Mouse (Mus musculus) ovary, adult 18-20 months (tissue): ENCODE results near the gene Angptl2.

Experiments used
- DNase-seq: peaks from one replicate; pipeline ENCODE4 v3.0.0; 2022; ENCODE audit warnings: low spot score, mixed read lengths

Angptl2 gene

GRCm38 (mm10) chr2:33270569-33270968, 54.7 kb downstream of the Angptl2 start:
- DNase-seq: no peak

GRCm38 (mm10) chr2:33271511-33271910, 55.6 kb downstream of the Angptl2 start:
- DNase-seq: peak; percentile 49

DNA sequence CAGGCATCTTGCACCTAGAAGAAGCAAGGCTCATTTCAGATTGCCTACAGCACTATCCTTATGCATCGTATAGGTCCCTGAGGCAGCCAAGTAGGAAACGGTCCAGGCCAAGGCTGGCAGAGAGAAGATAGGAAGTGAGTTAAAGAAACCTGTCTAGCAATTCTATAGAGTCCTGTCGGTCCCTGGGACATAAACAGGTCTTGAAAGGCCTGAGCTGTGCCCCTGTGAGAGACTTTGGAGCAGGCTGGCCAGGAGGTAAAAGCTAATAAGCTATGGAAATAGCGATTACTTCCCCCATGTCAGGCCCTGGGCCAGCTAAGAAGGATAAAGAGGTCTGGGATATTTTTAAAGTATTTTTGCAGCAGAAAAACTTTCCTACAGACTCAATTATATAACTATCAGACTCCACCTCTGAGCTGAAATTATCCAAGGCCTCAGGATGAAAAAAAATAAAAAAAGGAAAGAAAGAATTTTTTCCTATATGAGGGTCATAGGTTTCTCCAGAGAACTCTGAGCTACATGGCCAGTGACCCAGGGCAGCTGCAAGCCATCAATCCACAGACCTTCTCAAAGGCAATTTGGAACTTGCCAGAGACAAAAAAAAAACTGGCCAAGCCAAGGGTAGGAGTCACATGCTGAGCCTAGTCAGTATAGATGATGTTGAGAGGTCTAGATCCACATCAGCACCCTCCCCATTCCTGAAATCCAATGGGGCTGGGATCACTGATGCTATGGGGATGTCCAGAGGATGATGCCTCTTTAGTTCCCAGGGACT, 57.0 kb downstream of the Angptl2 start:
- no peak for DNase-seq

DNA sequence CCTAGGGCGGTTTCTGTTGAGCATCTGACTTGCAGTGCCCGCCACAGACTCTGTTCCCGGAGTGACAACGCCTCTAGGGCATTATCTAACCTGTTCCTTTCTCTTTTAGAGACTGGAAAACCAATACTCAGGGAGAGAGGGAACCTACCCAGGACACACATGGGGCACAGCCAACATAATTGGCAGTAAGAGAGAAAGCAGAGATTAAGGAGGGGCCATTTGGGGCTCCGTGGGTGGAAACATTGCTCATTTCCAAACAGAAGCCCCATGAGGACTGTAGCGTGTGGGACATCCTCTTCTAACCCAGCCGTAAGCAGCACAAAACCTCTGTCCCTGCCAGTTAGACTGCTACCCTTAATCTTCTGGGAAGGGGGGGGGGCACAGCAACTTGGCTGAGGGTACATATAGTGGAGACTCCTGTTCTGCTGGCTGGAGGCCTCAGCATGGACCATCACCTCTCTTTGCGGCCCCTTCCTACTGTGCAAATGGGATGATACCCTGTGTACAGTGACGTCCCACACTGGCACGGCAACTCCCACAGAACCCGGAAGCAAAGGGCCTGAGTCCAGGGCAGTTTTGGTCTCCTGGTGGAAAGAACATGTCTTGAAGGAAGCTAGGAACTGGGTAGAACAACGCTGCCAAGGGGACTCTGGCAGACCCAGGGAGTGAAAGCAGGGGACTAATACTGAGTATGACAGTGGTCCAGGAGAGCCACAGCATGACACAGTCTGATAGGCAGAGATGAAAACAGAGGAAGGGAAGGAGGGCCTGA, 59.0 kb downstream of the Angptl2 start:
- DNase-seq: no peak

DNA sequence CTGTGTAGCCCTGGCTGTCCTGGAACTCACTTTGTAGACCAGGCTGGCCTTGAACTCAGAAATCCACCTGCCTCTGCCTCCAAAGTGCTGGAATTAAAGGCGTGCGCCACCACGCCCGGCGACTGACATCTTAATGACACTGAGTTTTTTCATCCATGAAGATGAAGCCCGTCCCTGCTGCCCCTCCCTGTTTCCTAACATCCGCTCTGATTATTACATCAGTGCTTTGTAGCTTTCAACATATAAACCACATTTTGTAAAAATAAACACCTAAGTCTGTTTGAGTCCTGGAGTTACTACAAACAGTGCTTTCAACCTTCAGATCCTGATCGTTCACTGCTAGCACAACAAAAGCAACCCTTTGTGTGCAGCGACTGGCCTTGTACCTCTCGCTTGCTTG, 63.9 kb downstream of the Angptl2 start:
- no peak for DNase-seq

DNA sequence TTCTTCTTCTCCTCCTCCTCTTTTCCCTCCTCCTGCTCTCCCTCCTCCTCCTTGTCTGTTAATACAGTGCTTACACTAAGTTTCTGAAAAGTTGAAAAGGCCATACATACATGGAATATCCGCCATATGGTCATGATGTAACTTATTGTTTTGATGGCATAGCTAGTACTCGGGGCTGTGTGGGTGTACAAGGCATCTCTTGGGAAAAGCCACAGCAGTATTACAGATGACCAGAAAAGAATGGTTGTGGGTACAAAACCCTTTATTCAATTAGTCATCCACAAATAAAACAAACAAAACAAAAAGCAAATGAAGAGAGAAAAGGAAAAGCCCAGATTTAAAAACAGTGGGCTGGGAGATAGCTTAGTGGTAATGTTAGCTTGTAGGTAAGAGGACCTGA, 64.7 kb downstream of the Angptl2 start:
- no peak for DNase-seq

GRCm38 (mm10) chr2:33281807-33282206, 65.9 kb downstream of the Angptl2 start:
- DNase-seq: no peak

GRCm38 (mm10) chr2:33282877-33283276, 67.0 kb downstream of the Angptl2 start:
- DNase-seq: peak; percentile 39

- no peak for DNase-seq
These were observed 67.8 kb downstream of the Angptl2 start for GRCm38 (mm10) chr2:33283674-33284073.

- no peak for DNase-seq
These were observed 73.0 kb downstream of the Angptl2 start for GRCm38 (mm10) chr2:33288837-33289236.

DNA sequence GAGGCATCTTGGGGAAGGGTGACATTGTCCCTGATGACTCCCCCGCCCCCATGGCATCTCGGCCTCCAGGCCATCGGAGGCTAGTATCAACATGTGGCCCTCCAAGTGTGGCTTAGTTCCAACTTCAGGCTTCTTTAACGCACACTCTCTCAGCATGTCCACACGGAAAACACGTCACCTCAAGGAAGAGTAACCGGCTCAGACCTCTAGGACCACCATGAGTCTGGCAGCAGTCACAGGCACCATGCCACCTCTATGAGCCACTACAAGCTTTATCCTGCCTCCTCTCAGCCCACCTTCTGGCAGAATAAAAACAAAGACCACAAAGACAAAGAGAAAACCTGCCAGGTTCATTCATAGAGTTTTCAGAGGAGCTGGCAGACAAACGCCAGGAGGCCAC, 74.6 kb downstream of the Angptl2 start:
- no peak for DNase-seq

GRCm38 (mm10) chr2:33292057-33292456, 76.2 kb downstream of the Angptl2 start:
- DNase-seq: no peak

- DNase-seq: no peak
These were observed 79.2 kb downstream of the Angptl2 start for GRCm38 (mm10) chr2:33295115-33295514.
